Mouse (Mus musculus) liver, embryonic 14.5 days (tissue): ENCODE measurements around the gene Pilrb2. TPM values are rescaled to one million over a fixed set of nuclear protein-coding genes. Genes with fewer than 3 reads are reported as not detected.

Experiments
- ATAC-seq: fragments of 200-750 bp; cut with Nextera tagmentation; 2 replicates; pipeline ENCODE4 v1.8.0; 2017; ENCODE audit warnings: moderate number of reproducible peaks, mild to moderate bottlenecking, moderate library complexity; ENCODE audit not compliant: insufficient read depth
- DNase-seq, 3 experiments: peaks; one replicate each; pipeline ENCODE4 v3.0.0-alpha.2; 2012 to 2013; ENCODE audit warnings: low read depth in 3 of 3, low spot score in 3 of 3
- H3K27ac ChIP-seq: fragments of 300-500 bp; sonication (generic); 2 replicates; pipeline ENCODE4 v1.5.1; 2014; ENCODE audit warnings: moderate library complexity, mild to moderate bottlenecking, control low read depth, inconsistent platforms
- H3K27me3 ChIP-seq: fragments of 300-500 bp; sonication (generic); 2 replicates; pipeline ENCODE4 v1.6.1; 2014; ENCODE audit warnings: mild to moderate bottlenecking, low read length, moderate library complexity; ENCODE audit not compliant: control insufficient read depth, insufficient read depth
- H3K36me3 ChIP-seq: fragments of 300-500 bp; sonication (generic); replicated peaks from 2 replicates; pipeline ENCODE4 v1.6.1; 2014; ENCODE audit warnings: low read depth; ENCODE audit not compliant: control insufficient read depth, insufficient read depth
- H3K4me1 ChIP-seq, 2 experiments: fragments of 200-500 bp in 1 of 2; fragments of 300-500 bp in 1 of 2; sonication (generic) in 1 of 2; replicated peaks; 2 replicates each; pipeline ENCODE4 v1.6.1; 2012 to 2014; ENCODE audit warnings: antibody characterized with exemption in 1 of 2, inconsistent platforms in 1 of 2, low read length in 1 of 2; ENCODE audit not compliant: control insufficient read depth in 2 of 2, insufficient read depth in 2 of 2
- H3K4me2 ChIP-seq: fragments of 300-500 bp; sonication (generic); 2 replicates; pipeline ENCODE4 v1.6.1; 2014; ENCODE audit warnings: low read depth, mild to moderate bottlenecking, control low read depth, moderate library complexity
- H3K4me3 ChIP-seq, 2 experiments: fragments of 200-500 bp in 1 of 2; fragments of 300-500 bp in 1 of 2; sonication (generic) in 1 of 2; 2 replicates each; pipeline ENCODE4 v1.5.1; 2012 to 2014; ENCODE audit warnings: low read depth in 2 of 2, low read length in 2 of 2, mild to moderate bottlenecking in 2 of 2, control low read depth in 1 of 2, inconsistent platforms in 1 of 2, moderate library complexity in 1 of 2; ENCODE audit not compliant: insufficient read depth in 1 of 2
- H3K9ac ChIP-seq: fragments of 300-500 bp; sonication (generic); replicated peaks from 2 replicates; pipeline ENCODE4 v1.6.1; 2014; ENCODE audit warnings: mild to moderate bottlenecking, control low read depth, moderate library complexity
- H3K9me3 ChIP-seq: fragments of 300-500 bp; sonication (generic); 2 replicates; pipeline ENCODE4 v1.6.1; 2016; ENCODE audit warnings: low read length, mixed read lengths; ENCODE audit not compliant: control insufficient read depth
- CTCF ChIP-seq: IDR thresholded peaks from 2 replicates; pipeline ENCODE4 v1.5.1; 2016; ENCODE audit warnings: antibody characterized with exemption, low read depth, control low read depth
- EP300 ChIP-seq: IDR thresholded peaks from 2 replicates; pipeline ENCODE4 v1.6.1; 2016; ENCODE audit warnings: antibody characterized with exemption, low read depth
- WGBS: fragments of 180-500 bp; shearing (Covaris S2); extraction: QIAGEN DNeasy Blood & Tissue Kit; methylation state at CpG from one replicate; pipeline ENCODE4 v1.1.7; 2014; ENCODE audit not compliant: insufficient replicate concordance; 5-methylcytosine and 5-hydroxymethylcytosine counted together
- polyA plus RNA-seq, 2 experiments: library from polyadenylated mRNA; depleted of rRNA in 1 of 2; stranded (reverse) in 1 of 2; unstranded in 1 of 2; fragments of >200 nt; fragmentation: Nextera tagmentation in 1 of 2; extraction: Ambion mirVana in 1 of 2; gene quantifications; 2 replicates each; pipeline versions ENCODE4 v1.2.1 to v1.2.3; 2012 to 2014

Gene Pilrb2
- polyA plus RNA-seq, 2 experiments: 2.0 to 3.5 TPM

- Histone ChIP-seq H3K4me1 (0 out of 4 replicates have a peak, but pooled peaks cover 0 to 2% of the 10 kb centered on the region in 2 experiments), H3K4me2 (no peak overlapping the region), H3K27me3 (no peaks in the 10 kb centered on the region), H3K9ac (no peak overlapping the region), H3K36me3 (no peaks in the 10 kb centered on the region), H3K27ac (no peak overlapping the region), H3K4me3 (no peak overlapping the region), H3K9me3 (no peaks in the 10 kb centered on the region)
- DNase-seq: no peak
- TF ChIP-seq CTCF: no peak
- TF ChIP-seq EP300: no peak
- ATAC-seq: no peak
- 55% methylated on average over 3 of the region's 3 CpGs for WGBS
Observed at GRCm38 (mm10) chr5:137825030-137825429, 46.6 kb downstream of the Pilrb2 start.

- Histone ChIP-seq H3K27ac (no peak overlapping the region), H3K4me3 (no peak overlapping the region), H3K4me1 (0 out of 4 replicates have a peak, but pooled peaks cover 0 to 2% of the 10 kb centered on the region in 2 experiments), H3K36me3 (no peaks in the 10 kb centered on the region), H3K4me2 (no peak overlapping the region), H3K9me3 (no peaks in the 10 kb centered on the region), H3K9ac (no peak overlapping the region), H3K27me3 (no peaks in the 10 kb centered on the region)
- DNase-seq (no peak), ATAC-seq (no peak)
- 55% methylated on average over 6 of the region's 6 CpGs for WGBS
- no peak for TF ChIP-seq CTCF
- no peak for TF ChIP-seq EP300
Observed at GRCm38 (mm10) chr5:137823455-137824045, 48.1 kb downstream of the Pilrb2 start.

- no peak for TF ChIP-seq EP300
- no peak for TF ChIP-seq CTCF
- no peak for ATAC-seq
- no peaks in the 10 kb centered on the region for H3K27me3 ChIP-seq
- no peak overlapping the region for H3K4me3 ChIP-seq
- 62% methylated on average over 1 of the region's 1 CpGs for WGBS
- no peak overlapping the region for H3K4me2 ChIP-seq
- H3K36me3 ChIP-seq: no peaks in the 10 kb centered on the region
- 0 out of 4 replicates have a peak, but pooled peaks cover 0 to 2% of the 10 kb centered on the region in 2 experiments for H3K4me1 ChIP-seq
- H3K9me3 ChIP-seq: no peaks in the 10 kb centered on the region
- no peak for DNase-seq
- H3K27ac ChIP-seq: no peak overlapping the region
- H3K9ac ChIP-seq: no peak overlapping the region
Observed at GRCm38 (mm10) chr5:137822602-137823001, 49.0 kb downstream of the Pilrb2 start.

GRCm38 (mm10) chr5:137822126-137822525, 49.5 kb downstream of the Pilrb2 start:
- Histone ChIP-seq H3K27me3 (no peaks in the 10 kb centered on the region), H3K4me2 (no peak overlapping the region), H3K9me3 (no peaks in the 10 kb centered on the region), H3K4me1 (0 out of 4 replicates have a peak, but pooled peaks cover 0 to 2% of the 10 kb centered on the region in 2 experiments), H3K27ac (no peak overlapping the region), H3K36me3 (no peaks in the 10 kb centered on the region), H3K4me3 (no peak overlapping the region), H3K9ac (no peak overlapping the region)
- DNase-seq (no peak), ATAC-seq (no peak)
- 53% methylated on average over 4 of the region's 4 CpGs for WGBS
- no peak for TF ChIP-seq CTCF
- no peak for TF ChIP-seq EP300

GRCm38 (mm10) chr5:137817466-137818222, 54.0 kb downstream of the Pilrb2 start:
- H3K27ac ChIP-seq: no peak overlapping the region
- DNase-seq (no peak), ATAC-seq (no peak)
- no peaks in the 10 kb centered on the region for H3K36me3 ChIP-seq
- 33% methylated on average over 4 of the region's 4 CpGs for WGBS
- H3K9ac ChIP-seq: no peak overlapping the region
- H3K9me3 ChIP-seq: no peaks in the 10 kb centered on the region
- H3K4me3 ChIP-seq: no peak overlapping the region
- no peak overlapping the region for H3K4me2 ChIP-seq
- H3K27me3 ChIP-seq: no peaks in the 10 kb centered on the region
- TF ChIP-seq CTCF: no peak
- no peaks in the 10 kb centered on the region for H3K4me1 ChIP-seq

Other genes starting within 250 kb of the Pilrb2 start
- 0.02 and 0.04 TPM in 2 replicates for gene Fbxo24, start 242.8 kb downstream of the Pilrb2 start, polyA plus RNA-seq (2012; rRNA removed)
- gene Fbxo24, start 242.8 kb downstream of the Pilrb2 start, polyA plus RNA-seq (2014; fragmentation: Nextera tagmentation; extraction: Ambion mirVana): 0.05 TPM in 1 of 2 replicates, not detected in the other
- gene Lrch4, start 242.7 kb downstream of the Pilrb2 start, polyA plus RNA-seq (2012; rRNA removed): 13.9 and 16.1 TPM in 2 replicates
- 21.7 and 23.6 TPM in 2 replicates for gene Lrch4, start 242.7 kb downstream of the Pilrb2 start, polyA plus RNA-seq (2014; fragmentation: Nextera tagmentation; extraction: Ambion mirVana)
- gene Gm20605, start 242.6 kb downstream of the Pilrb2 start, polyA plus RNA-seq (2012; rRNA removed): 5.5 and 6.0 TPM in 2 replicates
- gene Gm20605, start 242.6 kb downstream of the Pilrb2 start, polyA plus RNA-seq (2014; fragmentation: Nextera tagmentation; extraction: Ambion mirVana): 3.2 and 3.9 TPM in 2 replicates
- gene Sap25, start 230.5 kb downstream of the Pilrb2 start, polyA plus RNA-seq (2012; rRNA removed): 12.7 and 13.7 TPM in 2 replicates
- 2.3 and 2.9 TPM in 2 replicates for gene Sap25, start 230.5 kb downstream of the Pilrb2 start, polyA plus RNA-seq (2014; fragmentation: Nextera tagmentation; extraction: Ambion mirVana)
- gene Irs3, start 226.1 kb downstream of the Pilrb2 start, polyA plus RNA-seq (2012; rRNA removed): 0.02 TPM in 2 replicates
- gene Irs3, start 226.1 kb downstream of the Pilrb2 start, polyA plus RNA-seq (2014; fragmentation: Nextera tagmentation; extraction: Ambion mirVana): not detected in 2 replicates
- gene Agfg2, start 187.1 kb downstream of the Pilrb2 start, polyA plus RNA-seq (2012; rRNA removed): 22.4 and 24.6 TPM in 2 replicates
- gene Agfg2, start 187.1 kb downstream of the Pilrb2 start, polyA plus RNA-seq (2014; fragmentation: Nextera tagmentation; extraction: Ambion mirVana): 20.5 and 24.7 TPM in 2 replicates
- gene Nyap1, start 130.2 kb downstream of the Pilrb2 start, polyA plus RNA-seq (2012; rRNA removed): 0.96 and 1.2 TPM in 2 replicates
- 0.03 and 0.05 TPM in 2 replicates for gene Nyap1, start 130.2 kb downstream of the Pilrb2 start, polyA plus RNA-seq (2014; fragmentation: Nextera tagmentation; extraction: Ambion mirVana)
- gene Tsc22d4, start 126.1 kb downstream of the Pilrb2 start, polyA plus RNA-seq (2012; rRNA removed): 23.0 and 26.8 TPM in 2 replicates
- gene Tsc22d4, start 126.1 kb downstream of the Pilrb2 start, polyA plus RNA-seq (2014; fragmentation: Nextera tagmentation; extraction: Ambion mirVana): 49.7 and 62.2 TPM in 2 replicates
- 22.8 and 23.1 TPM in 2 replicates for gene Ppp1r35, start 93.0 kb downstream of the Pilrb2 start, polyA plus RNA-seq (2012; rRNA removed)
- 25.5 and 27.0 TPM in 2 replicates for gene Ppp1r35, start 93.0 kb downstream of the Pilrb2 start, polyA plus RNA-seq (2014; fragmentation: Nextera tagmentation; extraction: Ambion mirVana)
- gene Mepce, start 84.2 kb downstream of the Pilrb2 start, polyA plus RNA-seq (2012; rRNA removed): 12.2 and 13.3 TPM in 2 replicates
- gene Mepce, start 84.2 kb downstream of the Pilrb2 start, polyA plus RNA-seq (2014; fragmentation: Nextera tagmentation; extraction: Ambion mirVana): 5.1 and 6.4 TPM in 2 replicates
- gene Zcwpw1, start 84.0 kb downstream of the Pilrb2 start, polyA plus RNA-seq (2012; rRNA removed): 2.2 and 3.1 TPM in 2 replicates
- 2.1 and 2.4 TPM in 2 replicates for gene Zcwpw1, start 84.0 kb downstream of the Pilrb2 start, polyA plus RNA-seq (2014; fragmentation: Nextera tagmentation; extraction: Ambion mirVana)
- gene Pilra, start 35.5 kb downstream of the Pilrb2 start, polyA plus RNA-seq (2012; rRNA removed): 1.5 and 1.7 TPM in 2 replicates
- gene Pilra, start 35.5 kb downstream of the Pilrb2 start, polyA plus RNA-seq (2014; fragmentation: Nextera tagmentation; extraction: Ambion mirVana): 2.0 and 2.2 TPM in 2 replicates
- 2.2 and 3.0 TPM in 2 replicates for gene Pilrb1, start 13.7 kb downstream of the Pilrb2 start, polyA plus RNA-seq (2012; rRNA removed)
- 3.1 and 3.8 TPM in 2 replicates for gene Pilrb1, start 13.7 kb downstream of the Pilrb2 start, polyA plus RNA-seq (2014; fragmentation: Nextera tagmentation; extraction: Ambion mirVana)
- 0.83 and 0.87 TPM in 2 replicates for gene Cyp3a13, start 49.8 kb upstream of the Pilrb2 start, polyA plus RNA-seq (2012; rRNA removed)
- 3.2 and 3.4 TPM in 2 replicates for gene Cyp3a13, start 49.8 kb upstream of the Pilrb2 start, polyA plus RNA-seq (2014; fragmentation: Nextera tagmentation; extraction: Ambion mirVana)
- gene Gjc3, start 91.3 kb upstream of the Pilrb2 start, polyA plus RNA-seq (2012; rRNA removed): 0.01 TPM in 1 of 2 replicates, not detected in the other
- gene Gjc3, start 91.3 kb upstream of the Pilrb2 start, polyA plus RNA-seq (2014; fragmentation: Nextera tagmentation; extraction: Ambion mirVana): not detected in 2 replicates
- gene Azgp1, start 109.7 kb upstream of the Pilrb2 start, polyA plus RNA-seq (2012; rRNA removed): 2.7 TPM in 2 replicates
- gene Azgp1, start 109.7 kb upstream of the Pilrb2 start, polyA plus RNA-seq (2014; fragmentation: Nextera tagmentation; extraction: Ambion mirVana): 3.3 and 4.7 TPM in 2 replicates
- not detected in 2 replicates for gene Smok3a, start 149.4 kb upstream of the Pilrb2 start, polyA plus RNA-seq (2012; rRNA removed)
- not detected in 2 replicates for gene Smok3a, start 149.4 kb upstream of the Pilrb2 start, polyA plus RNA-seq (2014; fragmentation: Nextera tagmentation; extraction: Ambion mirVana)
- gene Smok3b, start 149.6 kb upstream of the Pilrb2 start, polyA plus RNA-seq (2012; rRNA removed): not detected in 2 replicates
- not detected in 2 replicates for gene Smok3b, start 149.6 kb upstream of the Pilrb2 start, polyA plus RNA-seq (2014; fragmentation: Nextera tagmentation; extraction: Ambion mirVana)
- gene Smok3c, start 181.4 kb upstream of the Pilrb2 start, polyA plus RNA-seq (2012; rRNA removed): not detected in 2 replicates
- gene Smok3c, start 181.4 kb upstream of the Pilrb2 start, polyA plus RNA-seq (2014; fragmentation: Nextera tagmentation; extraction: Ambion mirVana): not detected in 2 replicates
- gene Zkscan1, start 213.3 kb upstream of the Pilrb2 start, polyA plus RNA-seq (2012; rRNA removed): 1.5 and 2.2 TPM in 2 replicates
- 4.7 and 4.9 TPM in 2 replicates for gene Zkscan1, start 213.3 kb upstream of the Pilrb2 start, polyA plus RNA-seq (2014; fragmentation: Nextera tagmentation; extraction: Ambion mirVana)
- 5.3 and 7.7 TPM in 2 replicates for gene Zscan21, start 245.1 kb upstream of the Pilrb2 start, polyA plus RNA-seq (2012; rRNA removed)
- 13.3 and 13.9 TPM in 2 replicates for gene Zscan21, start 245.1 kb upstream of the Pilrb2 start, polyA plus RNA-seq (2014; fragmentation: Nextera tagmentation; extraction: Ambion mirVana)